Mouse (Mus musculus): ENCODE measurements around the gene D030056L22Rik.

GRCm38 (mm10) chr19:18673116-18673515 lies 39.9 kb upstream of the D030056L22Rik start:
- TF ChIP-seq POLR2A (IDR thresholded peaks at IDR 0.05; ENCODE audit: low read depth, low read length) (no peak), CTCF (conservative IDR thresholded peaks at IDR 0.05; ENCODE audit: insufficient read depth, insufficient read length, low read depth, low read length) (no peak)
